Mouse (Mus musculus): ENCODE data around the gene Ulbp1.
"Not testable (repeated sequence)": the region's sequence is repeated elsewhere in the genome, so short reads cannot be mapped to it uniquely, and the experiment has no call there.

Gene Ulbp1

DNA sequence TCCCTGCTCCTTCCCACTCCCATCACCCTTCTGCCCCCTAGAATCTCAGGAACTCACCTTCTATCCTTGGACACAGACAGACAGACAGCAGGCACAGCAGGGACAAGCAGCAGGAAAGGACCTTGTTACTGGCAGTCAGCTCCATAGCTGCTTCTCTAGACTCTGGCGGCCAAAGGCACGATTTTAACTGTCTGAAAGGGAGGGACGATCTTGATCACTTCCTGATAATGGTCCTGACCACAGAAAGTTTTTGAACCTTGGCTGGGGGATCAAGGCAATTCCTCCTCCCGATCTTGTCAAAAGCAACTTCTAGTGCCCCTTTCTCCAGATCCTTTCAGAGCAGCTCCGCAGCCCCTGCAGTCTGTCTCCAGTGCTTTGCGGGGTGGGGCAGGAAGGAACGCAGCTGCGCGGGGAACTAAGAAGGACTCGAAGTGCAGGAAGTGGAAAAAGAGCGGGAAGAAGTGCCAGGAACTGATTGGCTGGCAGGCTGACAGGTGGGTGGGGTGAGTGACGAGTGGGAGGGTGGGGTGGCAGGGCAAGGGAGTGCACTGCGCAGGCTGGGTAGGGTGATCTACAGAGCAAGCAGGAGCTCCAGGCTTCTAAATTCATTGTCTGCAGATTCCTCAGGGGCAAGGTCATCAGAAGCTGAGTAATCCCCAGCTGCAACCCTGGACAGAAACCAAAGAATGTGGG, at the start of gene Ulbp1:
Gene Ulbp1 (minus strand): TSS at position 442 of the 693 bp plus-strand sequence.
- DNase-seq (ENCODE audit: low spot score in 2 of 2): peak; percentile 74 to 80

DNA sequence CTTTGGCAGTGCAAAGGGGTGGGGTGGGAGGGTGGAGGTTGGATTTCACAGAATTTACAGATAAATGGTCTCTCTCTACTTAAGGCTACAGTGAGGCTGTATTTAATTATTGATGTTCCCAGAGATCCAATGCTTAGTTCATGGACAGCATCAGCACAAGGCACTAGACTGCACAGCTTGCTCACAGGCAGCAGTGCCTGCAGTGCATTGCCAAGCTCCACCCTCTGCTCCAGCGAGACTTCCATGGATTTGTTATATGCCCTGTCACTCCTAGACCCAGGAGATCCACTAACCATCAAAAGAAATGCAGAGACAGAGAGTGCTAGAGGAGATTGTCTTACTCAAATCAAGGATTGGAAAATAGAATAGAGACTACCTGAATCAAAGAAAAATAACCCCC, 24.7 kb upstream of the Ulbp1 start:
- not testable (repeated sequence) for DNase-seq (ENCODE audit: low spot score in 2 of 2)

DNA sequence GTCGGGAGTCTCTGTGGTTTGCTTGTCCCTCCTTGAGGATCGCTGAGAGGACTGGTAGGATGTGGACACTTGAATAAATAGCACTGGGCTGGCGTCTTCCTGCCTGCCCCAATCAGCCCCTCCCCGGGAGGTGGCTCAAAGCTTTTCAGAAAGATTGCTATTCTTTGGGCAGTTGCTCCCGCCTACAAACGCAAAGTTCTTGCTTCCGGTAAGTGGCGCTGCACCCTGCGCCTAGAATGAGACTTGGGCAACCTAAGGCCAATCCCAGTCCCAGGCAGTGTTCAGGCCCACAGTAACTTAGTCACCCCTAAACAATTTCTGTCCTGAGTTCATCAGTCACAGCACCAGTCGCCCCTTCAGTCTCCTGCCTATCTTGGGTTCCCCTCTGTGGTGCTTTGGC, 18.9 kb upstream of the Ulbp1 start:
- not testable (repeated sequence) for DNase-seq (ENCODE audit: low spot score in 2 of 2)

DNA sequence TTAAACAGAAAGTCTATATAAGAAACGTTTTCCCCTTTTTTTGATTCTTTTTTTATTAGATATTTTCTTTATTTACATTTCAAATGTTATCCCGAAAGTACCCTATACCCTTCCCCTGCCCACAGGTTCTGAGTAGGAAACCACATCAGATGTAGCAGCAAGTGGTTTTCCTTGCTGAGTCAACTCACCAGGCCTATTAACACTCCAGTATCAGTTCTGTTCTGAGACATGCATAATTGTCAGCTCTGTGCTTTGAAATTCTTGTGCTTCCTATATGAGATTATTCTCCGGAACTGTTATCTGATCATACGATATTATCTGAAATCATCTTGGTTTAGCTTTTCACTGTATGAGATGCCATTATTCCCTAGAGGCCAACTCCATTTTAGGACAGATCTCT, 10.2 kb upstream of the Ulbp1 start:
- DNase-seq (ENCODE audit: low spot score in 2 of 2): no peak

DNA sequence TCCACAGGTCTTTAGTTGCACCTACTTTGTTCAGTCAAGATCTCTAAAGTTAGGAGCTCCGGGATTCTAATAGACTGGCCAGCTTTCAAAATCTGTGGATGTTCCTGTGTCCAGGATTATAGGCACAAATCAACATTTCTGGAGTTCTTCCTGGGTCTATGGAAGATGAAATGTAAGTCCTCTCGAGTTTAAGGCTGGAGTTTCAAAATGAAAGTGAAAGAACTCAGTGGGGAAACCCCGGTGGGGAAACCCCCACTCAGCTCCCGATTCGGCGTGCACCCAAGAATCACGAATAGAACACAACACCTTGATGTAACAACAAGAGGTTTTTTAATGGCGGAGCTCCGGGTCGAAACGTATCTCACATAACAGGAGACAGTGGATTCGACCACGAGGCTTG, 787 bp upstream of the Ulbp1 start:
- not testable (repeated sequence) for DNase-seq (ENCODE audit: low spot score in 2 of 2)

DNA sequence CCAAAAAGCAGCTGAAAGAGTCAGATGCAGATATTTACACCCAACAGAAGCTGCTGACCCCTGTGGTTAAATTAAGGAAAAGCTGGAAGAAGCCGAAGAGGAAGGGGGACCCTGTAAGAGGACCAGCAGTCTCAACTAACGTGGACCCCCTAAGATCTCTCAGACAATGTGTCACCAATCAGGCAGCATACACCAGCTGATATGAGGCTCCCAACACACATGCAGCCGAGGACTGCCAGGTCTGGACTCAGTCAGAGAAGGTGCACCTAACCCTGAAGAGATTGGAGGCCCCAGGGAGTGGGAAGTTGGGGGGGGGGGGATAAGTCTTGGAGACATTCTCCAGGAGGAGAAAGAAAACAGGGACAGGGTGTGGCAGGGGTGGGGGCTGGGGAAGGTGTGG, 1.8 kb downstream of the Ulbp1 start:
- DNase-seq (ENCODE audit: low spot score in 2 of 2): no peak

DNA sequence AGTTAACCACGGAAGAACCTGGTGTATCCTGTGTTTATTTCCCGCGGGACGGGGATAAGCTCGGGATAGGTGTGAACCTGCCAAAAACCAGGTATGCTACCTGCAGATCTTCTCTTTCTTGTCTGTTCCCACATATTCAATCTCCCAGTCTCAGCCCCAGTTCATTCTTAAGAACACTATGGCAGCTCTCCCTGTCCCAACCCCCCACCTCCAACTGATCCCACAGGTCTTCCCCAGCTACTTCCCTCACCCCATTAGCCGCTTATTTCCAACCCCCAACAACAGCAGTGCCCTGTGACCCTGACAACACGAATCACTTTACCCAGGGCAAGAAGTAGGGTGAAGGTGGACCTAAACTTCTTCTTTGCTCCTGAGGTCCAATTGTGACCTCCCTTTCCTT, 3.0 kb downstream of the Ulbp1 start:
- no peak for DNase-seq (ENCODE audit: low spot score in 2 of 2)

DNA sequence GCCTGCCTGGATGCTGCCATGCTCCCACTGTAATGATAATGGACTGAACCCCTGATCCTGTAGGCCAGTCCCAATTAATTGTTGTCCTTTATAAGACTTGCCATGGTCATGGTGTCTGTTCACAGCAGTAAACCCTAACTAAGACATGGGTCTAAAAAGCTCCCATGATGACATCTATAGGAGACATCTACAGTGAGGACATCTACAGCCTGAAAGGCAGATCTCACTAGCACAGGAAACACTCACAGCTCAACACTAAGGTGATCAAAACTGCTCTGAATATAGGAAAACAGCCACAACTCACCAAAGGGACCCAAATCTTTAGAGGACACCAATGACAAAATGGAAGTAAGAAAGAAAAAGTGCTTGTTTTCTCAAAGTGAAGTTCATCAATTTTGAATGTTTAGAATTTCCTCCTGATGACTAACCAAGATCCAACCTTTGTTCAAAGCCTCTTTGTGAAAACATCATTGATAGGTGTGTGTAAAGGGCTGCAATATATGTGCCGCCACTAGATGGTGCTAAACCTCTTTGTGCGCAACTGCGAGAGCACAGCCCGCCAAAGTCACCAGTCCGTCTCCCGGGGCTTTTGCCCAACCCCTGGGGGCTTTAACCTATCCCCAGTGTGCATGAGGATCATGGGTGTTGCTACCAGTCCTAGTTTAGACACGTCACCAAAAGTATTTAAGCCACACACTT, 3.6 kb downstream of the Ulbp1 start:
- peak in 1 of 2 experiments; percentile 63 for DNase-seq (ENCODE audit: low spot score in 2 of 2)

DNA sequence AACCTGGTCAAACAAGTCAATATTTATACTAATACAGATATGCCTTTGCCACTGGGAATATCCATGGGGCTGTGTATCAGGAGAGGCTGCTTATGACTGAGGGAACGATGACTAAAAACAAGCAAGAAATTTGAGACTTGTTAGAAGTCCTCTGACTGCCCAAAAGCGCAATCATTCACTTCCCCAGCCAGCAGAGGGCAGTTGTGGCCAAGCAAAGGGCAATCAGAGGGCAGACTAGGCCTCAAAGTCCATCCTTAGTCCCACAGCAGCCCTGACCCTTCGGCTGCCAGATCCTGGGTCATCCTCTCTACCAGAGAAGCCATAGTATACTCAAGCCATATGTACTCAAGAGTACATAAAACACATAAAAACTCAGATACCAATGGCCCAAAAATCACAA, 11.4 kb downstream of the Ulbp1 start:
- DNase-seq (ENCODE audit: low spot score in 2 of 2): no peak

DNA sequence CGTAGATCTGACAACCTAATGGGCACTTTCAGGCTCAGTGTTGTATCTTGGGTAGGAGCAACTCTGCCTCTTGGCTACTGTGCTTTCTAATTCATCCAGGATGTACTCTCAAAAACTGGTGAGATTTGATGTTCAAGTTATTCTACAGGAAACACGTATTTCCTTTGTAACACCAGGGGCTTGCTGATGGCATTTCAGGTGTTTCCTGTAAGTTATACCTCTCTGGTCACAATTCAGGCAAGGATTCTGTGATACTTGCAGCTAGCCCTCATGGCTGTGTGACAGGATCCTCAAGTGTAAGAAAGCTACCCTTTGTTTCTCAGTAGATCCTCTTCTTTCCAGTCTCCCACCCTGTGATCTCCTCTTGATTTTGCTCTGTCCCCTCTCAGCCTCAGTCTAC, 34.5 kb downstream of the Ulbp1 start:
- no peak for DNase-seq (ENCODE audit: low spot score in 2 of 2)

DNA sequence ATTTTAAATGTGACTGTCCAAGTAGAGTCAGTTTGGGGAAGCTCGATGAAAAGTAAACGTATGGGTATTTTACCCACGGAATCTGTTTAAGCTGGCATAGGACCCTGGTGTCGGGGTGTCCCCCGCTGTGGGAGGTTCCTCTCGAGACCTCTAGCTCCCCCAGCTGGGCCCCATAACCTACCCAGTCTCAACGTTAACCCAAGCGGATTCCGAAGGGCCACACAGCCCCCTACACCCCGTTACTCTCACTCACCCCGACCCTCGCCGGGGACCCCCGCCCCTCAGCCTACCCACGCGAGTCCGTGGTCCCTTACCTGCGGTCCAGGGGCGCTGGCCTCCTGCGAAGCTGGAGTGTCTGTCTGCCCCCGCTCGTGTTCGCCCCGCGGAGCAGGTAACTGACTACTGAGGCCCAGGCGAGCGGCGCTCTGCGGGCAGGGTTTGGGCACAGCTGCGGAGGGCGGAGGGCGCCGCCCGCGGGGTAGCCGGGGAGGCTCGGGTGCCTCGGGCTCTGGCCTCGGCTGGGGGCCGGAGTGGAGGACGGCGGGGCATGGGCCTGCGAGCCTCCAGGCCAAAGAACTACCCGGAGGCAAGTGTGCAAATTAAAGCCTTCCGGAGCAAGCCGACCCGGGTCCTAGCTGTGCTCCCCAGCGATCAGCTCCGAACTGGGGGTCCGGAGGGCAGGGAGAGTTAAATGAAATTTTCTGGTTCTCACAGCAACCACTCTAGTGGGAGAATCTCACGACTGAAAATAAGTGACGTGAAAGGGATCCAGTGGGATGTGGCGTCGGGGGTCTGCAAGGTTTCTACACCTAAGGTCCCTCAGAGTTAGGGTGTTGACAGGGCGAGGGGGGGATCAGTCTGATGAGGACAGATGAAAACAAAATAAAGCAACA, 80.0 kb downstream of the Ulbp1 start:
- DNase-seq (ENCODE audit: low spot score in 2 of 2): no peak

DNA sequence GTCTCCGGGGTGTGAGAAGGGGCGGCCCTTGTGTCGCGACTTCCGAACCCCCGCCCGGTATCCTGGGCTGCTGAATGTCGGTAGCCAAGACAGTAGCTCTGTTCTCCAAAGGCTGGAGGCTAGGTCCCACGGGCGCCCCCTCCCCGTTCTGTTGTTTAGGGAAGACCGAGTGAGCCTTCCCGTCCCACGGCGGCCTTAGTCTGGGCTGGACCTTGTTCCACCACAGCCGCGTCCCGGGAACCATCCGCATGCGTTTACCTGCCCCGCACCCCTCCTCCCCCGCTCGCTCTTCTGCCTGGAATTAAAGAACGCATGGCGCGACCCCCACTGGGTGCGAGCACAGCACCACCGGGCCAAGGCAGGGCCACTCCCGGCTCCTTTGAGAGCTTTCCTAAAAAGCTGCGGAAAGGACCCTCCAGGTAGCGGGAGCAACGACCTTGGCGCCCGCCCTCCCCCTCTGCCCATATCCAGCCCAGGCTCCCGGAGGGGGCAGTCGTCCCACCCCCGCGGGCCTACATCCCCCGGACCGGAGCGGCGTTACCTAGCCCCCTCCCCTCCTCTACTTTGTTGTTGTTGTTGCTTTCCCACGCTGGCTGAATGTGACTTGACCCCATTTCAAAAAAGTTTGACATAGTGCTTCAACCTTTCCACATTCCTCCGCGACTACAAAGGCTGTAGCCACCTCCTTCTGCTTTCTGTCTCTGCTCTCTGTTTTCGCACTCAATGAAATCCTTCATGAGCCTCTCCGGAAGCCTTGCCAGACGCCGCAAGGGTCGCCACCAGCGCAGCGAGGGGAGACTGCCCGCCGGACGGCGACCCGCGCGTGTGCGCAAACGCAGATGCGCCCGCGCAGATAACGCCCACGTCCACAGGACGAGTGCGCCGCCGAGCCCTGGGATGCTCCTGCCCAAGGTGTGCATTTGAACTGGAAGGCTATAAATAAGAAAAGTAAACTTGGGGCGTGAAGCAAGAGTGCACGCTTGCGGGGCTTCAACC, 81.2 kb downstream of the Ulbp1 start:
- DNase-seq (ENCODE audit: low spot score in 2 of 2): no peak

DNA sequence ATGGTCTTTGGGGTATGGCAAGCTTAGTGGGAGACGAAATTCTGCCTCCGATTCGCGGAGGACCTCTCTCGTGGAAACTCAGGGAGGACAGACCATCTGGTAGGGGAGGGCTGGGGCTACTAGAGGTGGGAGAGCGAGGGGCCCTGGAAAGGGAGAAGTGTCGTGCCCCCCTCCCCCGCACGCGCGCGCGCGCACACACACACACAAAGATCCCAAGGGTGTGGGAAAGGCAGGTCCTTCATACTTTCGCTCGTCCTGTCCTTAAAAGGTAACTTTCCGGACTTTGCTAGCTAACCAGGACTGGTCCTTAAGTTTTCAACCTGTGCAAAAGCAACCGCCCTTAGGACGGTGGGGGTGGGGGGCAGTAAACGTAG, 81.9 kb downstream of the Ulbp1 start:
- no peak for DNase-seq (ENCODE audit: low spot score in 2 of 2)

DNA sequence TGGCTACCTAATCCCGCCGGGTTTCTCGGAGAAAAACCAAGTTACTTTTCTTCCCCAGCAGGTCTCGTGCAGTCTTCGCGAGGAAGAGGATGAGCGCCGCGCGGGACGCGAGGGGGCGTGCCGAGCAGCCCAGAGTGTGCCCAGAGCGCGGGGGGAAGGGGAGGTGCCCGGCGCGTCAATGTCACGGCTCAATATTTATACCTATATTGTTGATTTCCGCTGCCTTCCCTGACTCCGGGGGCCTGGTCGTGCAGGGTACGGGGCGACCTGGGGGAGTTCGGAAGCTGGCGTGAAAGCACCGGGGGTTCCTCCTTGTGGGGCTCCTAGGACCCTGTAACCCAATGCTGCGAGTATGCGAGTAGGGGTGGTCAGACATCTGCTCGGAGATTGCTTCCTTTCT, 82.3 kb downstream of the Ulbp1 start:
- DNase-seq (ENCODE audit: low spot score in 2 of 2): no peak

Data from heart, adult 9 months (tissue).